ENCODE assay signal across 16 mouse cellular contexts in genomic region chr16:17507018-17507552, GRCm38 (mm10). TPM values are rescaled to one million over a fixed set of nuclear protein-coding genes. Genes with fewer than 3 reads are reported as not detected.
"Had no signal": no experiment of that assay in that cellular context is flagged by ENCODE, and none has a peak within 500 bp of the region (broad histone marks: within the 10 kb centered on the region; RNA-seq: fewer than 3 reads in every experiment).

No protein-coding gene starts in this region.

- H3K4me2 ChIP-seq: intestine, embryonic 15.5 days; liver, embryonic 15.5 days; stomach, embryonic 15.5 days had no signal

- ATAC-seq: intestine, embryonic 15.5 days; lung, postnatal 0 days; midbrain, embryonic 13.5 days had no signal

- H3K27me3 ChIP-seq: intestine, embryonic 15.5 days; midbrain, embryonic 13.5 days; neural tube, embryonic 12.5 days; stomach, embryonic 15.5 days had no signal

- H3K9me3 ChIP-seq: intestine, embryonic 15.5 days; limb, embryonic 10.5 days; liver, embryonic 15.5 days; midbrain, embryonic 13.5 days; neural tube, embryonic 12.5 days; stomach, embryonic 15.5 days had no signal

- H3K4me3 ChIP-seq: intestine, embryonic 15.5 days; left cerebral cortex, adult 2 months; liver, embryonic 15.5 days; neural tube, embryonic 12.5 days; stomach, embryonic 15.5 days had no signal

- DNase-seq: lung, adult 2 months; lung, postnatal 36 days; right cerebral cortex, postnatal 14 days; thymus, adult 2 months; thymus, postnatal 25 days had no signal

- H3K9ac ChIP-seq: intestine, embryonic 15.5 days; liver, embryonic 15.5 days; midbrain, embryonic 13.5 days; neural tube, embryonic 12.5 days; stomach, embryonic 15.5 days had no signal

- H3K27ac ChIP-seq: intestine, embryonic 15.5 days; left cerebral cortex, adult 2 months; limb, embryonic 10.5 days; liver, embryonic 15.5 days; midbrain, embryonic 13.5 days; neural tube, embryonic 12.5 days; stomach, embryonic 15.5 days had no signal

RNA-seq across cellular contexts. Expression of gene Aifm3, which starts 17.7 kb away (rescaled TPM):
- total RNA-seq: megakaryocyte progenitor cell, adult 5-6 weeks had no signal

RNA-seq across cellular contexts. Expression of gene Lrrc74b, which starts 54.0 kb away (rescaled TPM):
- polyA plus RNA-seq: limb, embryonic 10.5 days; liver, embryonic 11.5 days; liver, embryonic 15.5 days; spleen, adult 2 months had no signal

RNA-seq across cellular contexts. Expression of gene P2rx6, which starts 54.6 kb away (rescaled TPM):
- total RNA-seq: megakaryocyte progenitor cell, adult 5-6 weeks had no signal
